Mouse (Mus musculus) limb, embryonic 10.5 days (tissue): ENCODE measurements around the gene Dennd4b. TPM values are rescaled to one million over a fixed set of nuclear protein-coding genes. Genes with fewer than 3 reads are reported as not detected.

Experiments used
- DNase-seq: peaks from one replicate; pipeline ENCODE4 v3.0.0-alpha.2; 2017; ENCODE audit warnings: low spot score
- H3K27ac ChIP-seq: fragments of 300-500 bp; sonication (generic); 2 replicates; pipeline ENCODE4 v1.5.1; 2016; ENCODE audit warnings: mild to moderate bottlenecking
- H3K27me3 ChIP-seq: fragments of 300-500 bp; sonication (generic); 2 replicates; pipeline ENCODE4 v1.6.1; 2016; ENCODE audit warnings: low read depth, mild to moderate bottlenecking; ENCODE audit not compliant: poor library complexity, severe bottlenecking
- H3K36me3 ChIP-seq: fragments of 300-500 bp; sonication (generic); 2 replicates; pipeline ENCODE4 v1.6.1; 2016; ENCODE audit warnings: mild to moderate bottlenecking, moderate library complexity
- H3K4me1 ChIP-seq: fragments of 300-500 bp; sonication (generic); 2 replicates; pipeline ENCODE4 v1.6.1; 2016
- H3K4me3 ChIP-seq: fragments of 300-500 bp; sonication (generic); 2 replicates; pipeline ENCODE4 v1.5.1; 2016; ENCODE audit warnings: mild to moderate bottlenecking, moderate library complexity
- H3K9me3 ChIP-seq: fragments of 300-500 bp; sonication (generic); replicated peaks from 2 replicates; pipeline ENCODE4 v1.6.1; 2016; ENCODE audit warnings: mild to moderate bottlenecking
- WGBS: fragments of 180-500 bp; shearing (Covaris S2); methylation state at CpG from one replicate; pipeline ENCODE4 v1.1.7; 2016; 5-methylcytosine and 5-hydroxymethylcytosine counted together
- polyA plus RNA-seq: library from polyadenylated mRNA; unstranded; fragments of >200 nt; fragmentation: Nextera tagmentation; extraction: Ambion mirVana; gene quantifications from 2 replicates; pipeline ENCODE4 v1.2.1, GENCODE M21; 2016

The Dennd4b gene
- polyA plus RNA-seq, 1 experiment from 2014 or later = 5.1 TPM

- no peak overlapping the region for H3K27ac ChIP-seq
- 94% methylated on average over 14 of the region's 14 CpGs for WGBS
- H3K9me3 ChIP-seq = no peaks in the 10 kb centered on the region
- H3K36me3 ChIP-seq = peaks cover 60% of the 10 kb centered on the region
- H3K4me1 ChIP-seq = peaks cover 26% of the 10 kb centered on the region
- no peak for DNase-seq
- peak overlapping the region; percentile 87 for H3K4me3 ChIP-seq
- H3K27me3 ChIP-seq = no peaks in the 10 kb centered on the region
Observed at GRCm38 (mm10) chr3:90255784-90256353, 9.1 kb upstream of the Dennd4b start.

- no peak for DNase-seq
- no peaks in the 10 kb centered on the region for H3K27me3 ChIP-seq
- H3K9me3 ChIP-seq = no peaks in the 10 kb centered on the region
- peaks cover 26% of the 10 kb centered on the region for H3K4me1 ChIP-seq
- peaks cover 61% of the 10 kb centered on the region for H3K36me3 ChIP-seq
- no peak overlapping the region for H3K27ac ChIP-seq
- H3K4me3 ChIP-seq = no peak overlapping the region; the same call in 1 of the 2 replicates
- 94% methylated on average over 19 of the region's 19 CpGs for WGBS
Observed at GRCm38 (mm10) chr3:90256731-90257530, 8.1 kb upstream of the Dennd4b start.

- no peak for DNase-seq
- H3K4me1 ChIP-seq = peaks cover 25% of the 10 kb centered on the region
- H3K27ac ChIP-seq = no peak overlapping the region
- no peaks in the 10 kb centered on the region for H3K9me3 ChIP-seq
- H3K4me3 ChIP-seq = no peak overlapping the region
- peaks cover 77% of the 10 kb centered on the region for H3K36me3 ChIP-seq
- H3K27me3 ChIP-seq = no peaks in the 10 kb centered on the region
- WGBS = 91% methylated on average over 4 of the region's 4 CpGs
Observed at GRCm38 (mm10) chr3:90258521-90258920, 6.5 kb upstream of the Dennd4b start.

- 90% methylated on average over 5 of the region's 5 CpGs for WGBS
- no peak for DNase-seq
- Histone ChIP-seq H3K27ac (no peak overlapping the region), H3K4me1 (peaks cover 22% of the 10 kb centered on the region), H3K4me3 (no peak overlapping the region), H3K27me3 (no peaks in the 10 kb centered on the region), H3K36me3 (peaks cover 73% of the 10 kb centered on the region), H3K9me3 (no peaks in the 10 kb centered on the region)
Observed at GRCm38 (mm10) chr3:90263121-90263771, 1.7 kb upstream of the Dennd4b start.

- Histone ChIP-seq H3K36me3 (peaks cover 69% of the 10 kb centered on the region), H3K4me1 (peaks cover 18% of the 10 kb centered on the region), H3K9me3 (no peaks in the 10 kb centered on the region), H3K27me3 (no peaks in the 10 kb centered on the region), H3K27ac (peak overlapping the region; percentile 97), H3K4me3 (peak overlapping the region; percentile 83)
- 39% methylated on average over 10 of the region's 10 CpGs for WGBS
- DNase-seq = no peak
Observed at GRCm38 (mm10) chr3:90264687-90265033, 325 bp upstream of the Dennd4b start.

GRCm38 (mm10) chr3:90265932-90266741, 1.2 kb downstream of the Dennd4b start:
- H3K4me3 ChIP-seq = peak overlapping the region; percentile 83
- 28% methylated on average over 16 of the region's 16 CpGs for WGBS
- peaks cover 63% of the 10 kb centered on the region for H3K36me3 ChIP-seq
- no peak for DNase-seq
- H3K27me3 ChIP-seq = no peaks in the 10 kb centered on the region
- peak overlapping the region; percentile 97 for H3K27ac ChIP-seq
- no peaks in the 10 kb centered on the region for H3K9me3 ChIP-seq
- H3K4me1 ChIP-seq = peaks cover 18% of the 10 kb centered on the region

GRCm38 (mm10) chr3:90266901-90267775, 2.2 kb downstream of the Dennd4b start:
- peak overlapping the region; percentile 97; the same call in 1 of the 2 replicates for H3K27ac ChIP-seq
- WGBS = 96% methylated on average over 20 of the region's 20 CpGs
- H3K4me3 ChIP-seq = no peak overlapping the region
- H3K36me3 ChIP-seq = peaks cover 62% of the 10 kb centered on the region
- no peaks in the 10 kb centered on the region for H3K27me3 ChIP-seq
- no peaks in the 10 kb centered on the region for H3K9me3 ChIP-seq
- no peak for DNase-seq
- peaks cover 18% of the 10 kb centered on the region for H3K4me1 ChIP-seq

- Histone ChIP-seq H3K27me3 (no peaks in the 10 kb centered on the region), H3K36me3 (peaks cover 60% of the 10 kb centered on the region), H3K4me3 (no peak overlapping the region), H3K9me3 (no peaks in the 10 kb centered on the region), H3K27ac (no peak overlapping the region), H3K4me1 (peaks cover 18% of the 10 kb centered on the region)
- DNase-seq = no peak
- WGBS = 96% methylated on average over 11 of the region's 11 CpGs
Observed at GRCm38 (mm10) chr3:90268190-90268589, 3.2 kb downstream of the Dennd4b start.

- H3K4me3 ChIP-seq = no peak overlapping the region
Observed at GRCm38 (mm10) chr3:90268971-90269370, 4.0 kb downstream of the Dennd4b start.

GRCm38 (mm10) chr3:90270784-90271183, 5.8 kb downstream of the Dennd4b start:
- H3K4me3 ChIP-seq = no peak overlapping the region
- WGBS = 95% methylated on average over 8 of the region's 8 CpGs
- H3K4me1 ChIP-seq = peaks cover 11% of the 10 kb centered on the region
- H3K9me3 ChIP-seq = no peaks in the 10 kb centered on the region
- H3K27ac ChIP-seq = no peak overlapping the region
- peaks cover 67% of the 10 kb centered on the region for H3K36me3 ChIP-seq
- no peak for DNase-seq
- no peaks in the 10 kb centered on the region for H3K27me3 ChIP-seq

More at GRCm38 (mm10) chr3:90268971-90269370, 4.0 kb downstream of the Dennd4b start:
- H3K27ac ChIP-seq = no peak overlapping the region
- H3K36me3 ChIP-seq = peaks cover 60% of the 10 kb centered on the region
- DNase-seq = no peak
- H3K9me3 ChIP-seq = no peaks in the 10 kb centered on the region
- 90% methylated on average over 16 of the region's 16 CpGs for WGBS
- no peaks in the 10 kb centered on the region for H3K27me3 ChIP-seq
- H3K4me1 ChIP-seq = peaks cover 18% of the 10 kb centered on the region

- H3K27ac ChIP-seq = no peak overlapping the region
- no peaks in the 10 kb centered on the region for H3K27me3 ChIP-seq
- H3K9me3 ChIP-seq = no peaks in the 10 kb centered on the region
- WGBS = 71% methylated on average over 9 of the region's 9 CpGs
- DNase-seq = peak; percentile 25
- peaks cover 5% of the 10 kb centered on the region for H3K4me1 ChIP-seq
- H3K36me3 ChIP-seq = peaks cover 80% of the 10 kb centered on the region
- H3K4me3 ChIP-seq = no peak overlapping the region
Observed at GRCm38 (mm10) chr3:90272170-90272569, 7.2 kb downstream of the Dennd4b start.

- Histone ChIP-seq H3K27me3 (no peaks in the 10 kb centered on the region), H3K4me1 (peaks cover 5% of the 10 kb centered on the region), H3K27ac (no peak overlapping the region), H3K9me3 (no peaks in the 10 kb centered on the region), H3K4me3 (no peak overlapping the region), H3K36me3 (peaks cover 80% of the 10 kb centered on the region)
- 94% methylated on average over 22 of the region's 22 CpGs for WGBS
- no peak for DNase-seq
Observed at GRCm38 (mm10) chr3:90273855-90274254, 8.9 kb downstream of the Dennd4b start.
